Mouse (Mus musculus) forebrain, postnatal 0 days (tissue): ENCODE results near the gene Olfr530. TPM values are rescaled to one million over a fixed set of nuclear protein-coding genes. Genes with fewer than 3 reads are reported as not detected.

Experiments
- ATAC-seq: fragments of 200-750 bp; cut with Nextera tagmentation; 2 replicates; pipeline ENCODE4 v1.8.0; 2017; ENCODE audit warnings: mild to moderate bottlenecking, moderate library complexity
- DNase-seq: peaks from one replicate; pipeline ENCODE4 v3.0.0-alpha.2; 2015
- H3K27ac ChIP-seq: fragments of 300-500 bp; sonication (generic); 2 replicates; pipeline ENCODE4 v1.5.1; 2014; ENCODE audit warnings: low read depth, mild to moderate bottlenecking, antibody characterized with exemption, low read length, moderate library complexity, mixed read lengths
- H3K27me3 ChIP-seq: fragments of 300-500 bp; sonication (generic); 2 replicates; pipeline ENCODE4 v1.6.1; 2014; ENCODE audit warnings: mild to moderate bottlenecking, low read length, mixed read lengths; ENCODE audit not compliant: insufficient read depth
- H3K36me3 ChIP-seq: fragments of 300-500 bp; sonication (generic); 2 replicates; pipeline ENCODE4 v1.6.1; 2014; ENCODE audit warnings: mild to moderate bottlenecking, moderate library complexity; ENCODE audit not compliant: insufficient read depth
- H3K4me1 ChIP-seq: fragments of 300-500 bp; sonication (generic); 2 replicates; pipeline ENCODE4 v1.6.1; 2014; ENCODE audit warnings: antibody characterized with exemption; ENCODE audit not compliant: insufficient read depth
- H3K4me2 ChIP-seq: fragments of 300-500 bp; sonication (generic); 2 replicates; pipeline ENCODE4 v1.6.1; 2014; ENCODE audit warnings: low read depth, mild to moderate bottlenecking, moderate library complexity
- H3K4me3 ChIP-seq: fragments of 300-500 bp; sonication (generic); 2 replicates; pipeline ENCODE4 v1.5.1; 2014; ENCODE audit warnings: low read depth, low read length, mixed read lengths
- H3K9ac ChIP-seq: fragments of 300-500 bp; sonication (generic); 2 replicates; pipeline ENCODE4 v1.6.1; 2014; ENCODE audit warnings: mild to moderate bottlenecking
- H3K9me3 ChIP-seq: fragments of 300-500 bp; sonication (generic); 2 replicates; pipeline ENCODE4 v1.6.1; 2016; ENCODE audit warnings: low read length
- CTCF ChIP-seq: sonication (generic); IDR thresholded peaks from 2 replicates; pipeline ENCODE4 v1.5.1; 2016; ENCODE audit warnings: antibody characterized with exemption, control low read depth, low read depth
- WGBS: fragments of 180-500 bp; shearing (Covaris S2); extraction: QIAGEN DNeasy Blood & Tissue Kit; methylation state at CpG from one replicate; pipeline ENCODE4 v1.1.7; 2014; 5-methylcytosine and 5-hydroxymethylcytosine counted together
- polyA plus RNA-seq: library from polyadenylated mRNA; unstranded; fragments of >200 nt; fragmentation: Nextera tagmentation; extraction: Ambion mirVana; gene quantifications from 2 replicates; pipeline ENCODE4 v1.2.1, GENCODE M21; 2015
- total RNA-seq: library from RNA; depleted of rRNA; stranded (reverse); fragments of >200 nt; gene quantifications from 2 replicates; pipeline ENCODE4 v1.2.3, GENCODE M21; 2014; rRNA removed

The Olfr530 gene
- total and polyA plus RNA-seq, 2 experiments from 2014 or later, result not detected

- ATAC-seq (no peak), DNase-seq (no peak)
- TF ChIP-seq CTCF, result no peak
- Histone ChIP-seq H3K4me2 (no peak overlapping the region), H3K4me3 (no peak overlapping the region), H3K9me3 (no peaks in the 10 kb centered on the region), H3K9ac (no peak overlapping the region), H3K27me3 (no peaks in the 10 kb centered on the region), H3K27ac (no peak overlapping the region), H3K36me3 (no peaks in the 10 kb centered on the region), H3K4me1 (no peaks in the 10 kb centered on the region)
- WGBS, result 64% methylated on average over 1 of the region's 1 CpGs
These were observed 46.3 kb downstream of the Olfr530 start for GRCm38 (mm10) chr7:140329766-140330304.

Other genes with a start within 250 kb of the Olfr530 start
- gene Mtg1, start 238.8 kb downstream of the Olfr530 start, total RNA-seq, result 14.2 and 15.0 TPM in 2 replicates
- gene Mtg1, start 238.8 kb downstream of the Olfr530 start, polyA plus RNA-seq, result 33.7 and 35.8 TPM in 2 replicates
- gene Sprn, start 221.5 kb downstream of the Olfr530 start, total RNA-seq, result 64.0 and 74.4 TPM in 2 replicates
- gene Sprn, start 221.5 kb downstream of the Olfr530 start, polyA plus RNA-seq, result 32.6 and 43.5 TPM in 2 replicates
- not detected in 2 replicates for gene Olfr522, start 211.6 kb downstream of the Olfr530 start, total RNA-seq
- not detected in 2 replicates for gene Olfr522, start 211.6 kb downstream of the Olfr530 start, polyA plus RNA-seq
- gene Olfr523, start 203.1 kb downstream of the Olfr530 start, total RNA-seq, result not detected in 2 replicates
- gene Olfr523, start 203.1 kb downstream of the Olfr530 start, polyA plus RNA-seq, result not detected in 2 replicates
- gene Olfr524, start 170.4 kb downstream of the Olfr530 start, total RNA-seq, result not detected in 2 replicates
- gene Olfr524, start 170.4 kb downstream of the Olfr530 start, polyA plus RNA-seq, result not detected in 2 replicates
- 0.08 TPM in 1 of 2 replicates, not detected in the other for gene Cd163l1, start 158.1 kb downstream of the Olfr530 start, total RNA-seq
- not detected in 2 replicates for gene Cd163l1, start 158.1 kb downstream of the Olfr530 start, polyA plus RNA-seq
- not detected in 2 replicates for gene 5830411N06Rik, start 129.0 kb downstream of the Olfr530 start, total RNA-seq
- gene 5830411N06Rik, start 129.0 kb downstream of the Olfr530 start, polyA plus RNA-seq, result not detected in 2 replicates
- gene Olfr525, start 55.5 kb downstream of the Olfr530 start, total RNA-seq, result not detected in 2 replicates
- not detected in 2 replicates for gene Olfr525, start 55.5 kb downstream of the Olfr530 start, polyA plus RNA-seq
- not detected in 2 replicates for gene Olfr527, start 42.3 kb downstream of the Olfr530 start, total RNA-seq
- gene Olfr527, start 42.3 kb downstream of the Olfr530 start, polyA plus RNA-seq, result not detected in 2 replicates
- gene Olfr60, start 14.7 kb downstream of the Olfr530 start, total RNA-seq, result not detected in 2 replicates
- gene Olfr60, start 14.7 kb downstream of the Olfr530 start, polyA plus RNA-seq, result not detected in 2 replicates
- gene Olfr531, start 26.6 kb upstream of the Olfr530 start, total RNA-seq, result not detected in 2 replicates
- not detected in 2 replicates for gene Olfr531, start 26.6 kb upstream of the Olfr530 start, polyA plus RNA-seq
- gene Olfr532, start 45.3 kb upstream of the Olfr530 start, total RNA-seq, result not detected in 2 replicates
- gene Olfr532, start 45.3 kb upstream of the Olfr530 start, polyA plus RNA-seq, result not detected in 2 replicates
- gene Olfr533, start 87.0 kb upstream of the Olfr530 start, total RNA-seq, result not detected in 2 replicates
- gene Olfr533, start 87.0 kb upstream of the Olfr530 start, polyA plus RNA-seq, result not detected in 2 replicates
- gene Olfr535, start 107.9 kb upstream of the Olfr530 start, total RNA-seq, result not detected in 2 replicates
- not detected in 2 replicates for gene Olfr535, start 107.9 kb upstream of the Olfr530 start, polyA plus RNA-seq
- gene Olfr536, start 131.1 kb upstream of the Olfr530 start, total RNA-seq, result not detected in 2 replicates
- gene Olfr536, start 131.1 kb upstream of the Olfr530 start, polyA plus RNA-seq, result not detected in 2 replicates
- not detected in 2 replicates for gene Olfr538, start 191.6 kb upstream of the Olfr530 start, total RNA-seq
- not detected in 2 replicates for gene Olfr538, start 191.6 kb upstream of the Olfr530 start, polyA plus RNA-seq
- not detected in 2 replicates for gene Olfr46, start 224.9 kb upstream of the Olfr530 start, total RNA-seq
- gene Olfr46, start 224.9 kb upstream of the Olfr530 start, polyA plus RNA-seq, result not detected in 2 replicates